Mouse (Mus musculus): ENCODE data around the gene Cdk17. TPM values are rescaled to one million over a fixed set of nuclear protein-coding genes. Genes with fewer than 3 reads are reported as not detected.

Cdk17 gene
- polyA plus RNA-seq, 1 experiment: 18.0 TPM

DNA sequence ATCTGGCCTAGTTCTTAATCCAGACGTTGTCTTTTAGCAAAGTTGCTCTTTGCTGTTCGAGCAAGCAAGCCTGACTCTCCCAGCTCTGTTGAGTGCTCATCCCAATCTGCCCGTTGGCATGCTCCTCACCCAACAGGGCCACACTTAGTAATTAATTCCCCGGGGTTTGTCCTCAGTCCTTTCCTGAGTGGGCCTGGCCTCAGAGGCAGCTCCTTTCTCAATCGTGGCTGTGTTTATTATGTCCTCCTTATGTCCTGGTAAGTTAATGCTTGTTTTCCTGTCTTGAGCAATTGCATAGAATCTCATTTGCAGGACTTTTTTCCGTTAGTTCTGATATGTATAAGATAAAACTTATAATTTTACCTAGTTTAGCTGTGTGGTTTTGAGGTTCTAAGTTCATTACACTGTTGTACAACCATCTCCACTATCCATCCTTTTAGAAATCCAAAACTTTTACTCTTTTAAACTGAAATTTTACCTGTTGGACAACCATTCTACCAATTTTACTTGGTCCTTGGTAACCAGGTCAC lies 73.1 kb downstream of the Cdk17 start:
- DNase-seq: no peak
- peaks cover 3% of the 10 kb centered on the region for H3K4me1 ChIP-seq (ENCODE audit: control insufficient read depth, insufficient read depth, low read length)
- TF ChIP-seq CTCF (IDR thresholded peaks at IDR 0.05; ENCODE audit: insufficient read depth, low read length): no peak
- no peak for TF ChIP-seq POLR2A (IDR thresholded peaks at IDR 0.05; ENCODE audit: borderline replicate concordance, extremely low read depth, low read depth, low read length)
- no peak overlapping the region for H3K4me3 ChIP-seq (replicated peaks; ENCODE audit: extremely low read depth, low read depth, low read length)
- 54% methylated on average over 6 of the region's 6 CpGs for WGBS

DNA sequence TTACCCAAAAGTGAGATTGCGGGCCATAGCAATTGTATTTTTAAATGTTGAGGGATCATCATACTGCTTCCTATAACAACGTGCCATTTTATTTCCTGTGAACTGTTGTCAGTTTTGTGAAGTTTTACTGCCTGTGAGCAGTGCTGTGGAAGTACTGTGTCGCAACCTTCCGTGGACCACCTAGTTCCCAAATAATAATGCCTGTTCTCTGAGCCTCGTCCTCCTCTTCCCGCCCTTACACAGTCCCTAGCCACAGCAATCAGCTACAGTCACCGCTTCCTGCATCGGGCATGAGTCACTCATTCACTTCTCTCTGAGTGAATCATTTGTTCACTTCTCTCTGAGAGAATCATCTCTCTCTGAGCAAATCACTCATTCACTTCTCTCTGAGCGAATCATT lies 74.0 kb downstream of the Cdk17 start:
- no peak overlapping the region for H3K4me3 ChIP-seq (replicated peaks; ENCODE audit: extremely low read depth, low read depth, low read length)
- no peaks in the 10 kb centered on the region for H3K4me1 ChIP-seq (ENCODE audit: control insufficient read depth, insufficient read depth, low read length)
- no peak for TF ChIP-seq CTCF (IDR thresholded peaks at IDR 0.05; ENCODE audit: insufficient read depth, low read length)
- WGBS: 84% methylated on average over 9 of the region's 9 CpGs
- DNase-seq: no peak

DNA sequence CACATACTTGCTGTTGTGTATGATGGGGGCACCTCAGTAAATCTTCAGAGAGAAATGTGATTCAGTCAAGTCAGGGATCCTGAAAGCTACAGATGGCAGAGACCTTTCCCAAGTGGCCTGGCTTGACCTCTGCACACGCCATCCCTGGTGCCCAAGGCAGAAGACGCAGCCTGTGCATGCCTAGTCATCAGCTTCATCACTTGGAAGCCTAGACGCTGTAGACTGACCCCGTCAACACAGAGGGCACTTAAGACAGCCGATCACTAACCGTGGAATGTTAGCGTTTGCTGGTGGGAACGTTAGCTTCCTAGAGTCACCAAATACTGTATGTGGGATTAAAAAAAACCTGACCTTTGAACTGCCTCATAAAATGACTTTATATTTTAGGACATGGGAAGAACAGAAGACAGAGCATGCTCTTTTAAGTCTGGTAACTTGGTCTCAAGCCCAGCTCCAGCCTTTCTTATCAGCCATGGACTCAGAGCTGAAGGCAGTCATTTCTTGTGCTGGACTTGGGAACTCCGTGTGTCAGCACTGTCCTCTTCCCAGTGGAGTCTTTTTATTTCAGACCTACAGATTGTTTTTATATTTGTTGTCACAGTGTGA lies 78.6 kb downstream of the Cdk17 start:
- TF ChIP-seq CTCF (IDR thresholded peaks at IDR 0.05; ENCODE audit: insufficient read depth, low read length) (no peak), POLR2A (IDR thresholded peaks at IDR 0.05; ENCODE audit: borderline replicate concordance, extremely low read depth, low read depth, low read length) (no peak)
- no peak for DNase-seq
- peaks cover 3% of the 10 kb centered on the region for H3K4me1 ChIP-seq (ENCODE audit: control insufficient read depth, insufficient read depth, low read length)
- WGBS: 63% methylated on average over 9 of the region's 9 CpGs
- no peak overlapping the region for H3K4me3 ChIP-seq (replicated peaks; ENCODE audit: extremely low read depth, low read depth, low read length)

DNA sequence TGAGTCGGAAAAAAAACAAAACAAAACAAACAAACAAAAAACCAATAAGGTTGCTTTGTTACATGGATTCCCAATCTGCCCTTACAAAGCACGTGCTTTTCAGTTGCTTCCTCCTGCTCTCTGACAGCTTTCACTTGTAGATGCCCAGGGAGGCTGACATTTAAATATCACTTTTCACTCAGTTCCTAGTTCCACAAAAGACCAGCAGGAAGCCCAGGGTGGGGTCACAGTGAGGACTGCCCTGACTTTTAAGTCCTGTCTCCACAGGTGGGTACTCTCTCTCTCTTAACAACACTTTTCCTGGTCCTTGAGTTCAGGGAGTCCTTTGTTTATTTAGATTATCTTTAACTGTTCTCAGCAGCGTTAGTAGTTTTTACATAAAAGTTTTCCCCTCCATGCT lies 81.5 kb downstream of the Cdk17 start:
- Histone ChIP-seq H3K4me1 (ENCODE audit: control insufficient read depth, insufficient read depth, low read length) (peaks cover 3% of the 10 kb centered on the region), H3K4me3 (replicated peaks; ENCODE audit: extremely low read depth, low read depth, low read length) (no peak overlapping the region)
- no peak for DNase-seq
- TF ChIP-seq CTCF (IDR thresholded peaks at IDR 0.05; ENCODE audit: insufficient read depth, low read length) (no peak), POLR2A (IDR thresholded peaks at IDR 0.05; ENCODE audit: borderline replicate concordance, extremely low read depth, low read depth, low read length) (no peak)
- 38% methylated on average over 3 of the region's 3 CpGs for WGBS

DNA sequence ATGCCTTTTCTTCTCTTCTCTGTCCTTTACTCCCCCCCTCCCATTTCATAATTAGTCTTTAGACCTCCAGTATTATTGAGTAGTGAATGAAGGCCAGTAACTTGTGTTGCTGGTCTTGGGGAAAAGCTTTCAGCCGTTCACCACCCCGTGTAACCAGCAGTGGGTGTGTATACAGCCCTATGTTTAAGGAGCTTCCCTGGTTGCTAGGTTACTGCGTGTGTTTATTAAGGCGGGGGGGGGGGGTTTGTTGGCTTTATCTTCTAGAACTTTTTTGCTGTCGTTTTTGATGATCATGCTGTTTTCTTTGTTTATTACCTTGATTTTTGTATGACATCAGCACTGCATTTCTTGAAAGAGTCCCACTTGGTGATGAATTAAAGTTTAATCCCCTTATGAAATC lies 82.2 kb downstream of the Cdk17 start:
- no peak for TF ChIP-seq POLR2A (IDR thresholded peaks at IDR 0.05; ENCODE audit: borderline replicate concordance, extremely low read depth, low read depth, low read length)
- no peak for TF ChIP-seq CTCF (IDR thresholded peaks at IDR 0.05; ENCODE audit: insufficient read depth, low read length)
- Histone ChIP-seq H3K4me1 (ENCODE audit: control insufficient read depth, insufficient read depth, low read length) (peaks cover 3% of the 10 kb centered on the region), H3K4me3 (replicated peaks; ENCODE audit: extremely low read depth, low read depth, low read length) (no peak overlapping the region)
- 24% methylated on average over 5 of the region's 5 CpGs for WGBS
- no peak for DNase-seq

DNA sequence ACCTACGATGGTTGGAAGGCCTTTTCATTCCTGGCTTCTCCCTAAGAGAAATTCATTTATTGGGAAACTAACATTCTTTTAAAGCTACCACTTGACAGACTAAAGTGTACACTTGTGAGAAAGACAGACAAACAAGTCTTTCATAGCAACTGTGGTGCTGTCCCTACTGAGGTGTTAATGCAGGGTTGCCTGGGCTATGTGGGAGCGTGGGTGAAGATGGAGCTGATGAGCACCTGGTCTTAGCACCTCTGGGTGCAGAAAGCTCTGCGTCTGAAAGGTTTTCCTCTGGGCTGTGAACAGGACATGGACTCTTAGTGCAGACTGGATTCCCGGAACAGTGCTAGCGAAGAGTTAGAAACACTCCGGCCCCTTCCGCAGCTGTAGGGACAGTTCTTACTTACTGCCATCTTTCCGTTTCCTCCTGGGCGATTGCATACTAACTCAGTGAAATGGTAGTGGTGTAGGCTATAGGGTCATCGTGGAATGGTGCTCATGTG lies 83.6 kb downstream of the Cdk17 start:
- DNase-seq: no peak
- peaks cover 3% of the 10 kb centered on the region for H3K4me1 ChIP-seq (ENCODE audit: control insufficient read depth, insufficient read depth, low read length)
- 75% methylated on average over 10 of the region's 10 CpGs for WGBS
- H3K4me3 ChIP-seq (replicated peaks; ENCODE audit: extremely low read depth, low read depth, low read length): no peak overlapping the region
- TF ChIP-seq CTCF (IDR thresholded peaks at IDR 0.05; ENCODE audit: insufficient read depth, low read length) (no peak), POLR2A (IDR thresholded peaks at IDR 0.05; ENCODE audit: borderline replicate concordance, extremely low read depth, low read depth, low read length) (no peak)

DNA sequence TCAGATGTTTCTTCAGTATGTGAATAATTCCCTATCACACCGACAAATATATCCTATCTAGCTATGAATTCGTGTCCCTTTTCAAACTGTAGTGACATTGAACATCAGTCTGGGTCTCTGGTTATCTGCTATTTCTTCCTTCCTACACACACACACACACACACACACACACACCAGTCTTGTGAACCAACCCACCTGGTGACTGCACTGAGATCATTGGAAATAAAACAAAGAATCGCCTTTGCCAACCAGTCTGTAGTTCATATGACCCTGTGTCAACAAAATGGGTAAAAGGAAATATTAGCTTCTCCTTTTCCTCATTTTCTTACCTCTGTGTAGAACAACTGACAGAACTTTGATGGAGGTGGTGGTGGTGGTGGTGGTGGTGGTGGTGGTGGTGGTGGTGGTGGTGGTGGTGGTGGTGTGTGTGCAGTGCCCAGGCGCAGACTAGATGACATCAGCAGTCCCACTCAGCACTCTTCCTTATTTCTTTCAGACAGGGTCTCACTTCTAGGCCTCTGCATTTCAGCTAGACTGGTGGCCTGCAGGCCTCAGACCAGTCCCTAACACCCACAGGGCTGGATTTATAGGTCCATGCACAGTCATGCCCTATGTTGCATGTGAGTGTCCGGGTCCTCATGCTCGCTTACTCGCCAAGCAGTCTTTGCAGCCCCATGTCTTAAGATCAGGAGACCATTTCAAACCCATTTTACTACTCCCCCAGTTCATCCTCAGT lies 85.7 kb downstream of the Cdk17 start:
- H3K4me3 ChIP-seq (replicated peaks; ENCODE audit: extremely low read depth, low read depth, low read length): no peak overlapping the region
- TF ChIP-seq CTCF (IDR thresholded peaks at IDR 0.05; ENCODE audit: insufficient read depth, low read length) (no peak), POLR2A (IDR thresholded peaks at IDR 0.05; ENCODE audit: borderline replicate concordance, extremely low read depth, low read depth, low read length) (no peak)
- 88% methylated on average over 7 of the region's 7 CpGs for WGBS
- no peak for DNase-seq
- peaks cover 9% of the 10 kb centered on the region for H3K4me1 ChIP-seq (ENCODE audit: control insufficient read depth, insufficient read depth, low read length)

DNA sequence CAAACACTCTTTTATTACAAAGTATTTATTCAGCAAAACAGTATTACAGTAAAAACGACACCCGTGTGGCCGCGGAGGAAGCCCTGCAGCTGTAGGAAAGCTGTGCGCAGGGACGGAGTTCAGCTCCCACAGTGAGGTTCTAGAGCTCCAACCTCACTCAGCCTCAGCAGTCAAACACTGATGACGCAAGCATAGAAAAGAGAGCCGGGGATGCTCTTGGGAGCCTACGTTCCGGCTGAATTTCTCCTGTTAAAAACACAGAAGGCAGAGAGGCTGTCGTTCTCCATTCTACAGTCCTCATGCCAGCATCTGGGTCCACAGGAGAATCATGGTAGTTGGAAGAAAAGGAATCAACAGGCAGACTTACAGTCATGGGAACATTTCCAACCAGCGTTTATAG lies 86.7 kb downstream of the Cdk17 start:
- H3K4me3 ChIP-seq (replicated peaks; ENCODE audit: extremely low read depth, low read depth, low read length): no peak overlapping the region
- TF ChIP-seq POLR2A (IDR thresholded peaks at IDR 0.05; ENCODE audit: borderline replicate concordance, extremely low read depth, low read depth, low read length) (no peak), CTCF (IDR thresholded peaks at IDR 0.05; ENCODE audit: insufficient read depth, low read length) (no peak)
- WGBS: 70% methylated on average over 12 of the region's 12 CpGs
- peaks cover 9% of the 10 kb centered on the region for H3K4me1 ChIP-seq (ENCODE audit: control insufficient read depth, insufficient read depth, low read length)
- no peak for DNase-seq

DNA sequence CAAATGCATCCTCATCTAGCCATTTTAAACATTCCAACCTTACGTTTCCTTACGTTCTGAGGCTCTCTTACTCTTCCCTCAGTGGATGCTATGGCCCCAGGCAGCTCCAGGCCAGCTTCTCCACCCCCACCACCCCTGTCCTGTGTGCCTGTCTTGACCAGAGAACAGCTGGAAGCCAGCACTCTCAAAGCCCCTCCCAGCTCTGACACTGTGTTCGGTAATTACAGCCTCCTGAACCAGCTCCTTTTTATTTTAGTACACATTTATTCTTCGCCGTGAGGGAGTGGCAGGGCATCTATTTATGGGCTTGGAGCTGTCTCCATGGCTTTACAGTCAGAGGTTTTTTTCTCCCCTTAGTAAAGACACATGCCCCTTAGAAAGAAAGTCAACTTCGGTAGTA lies 87.2 kb downstream of the Cdk17 start:
- no peak for TF ChIP-seq CTCF (IDR thresholded peaks at IDR 0.05; ENCODE audit: insufficient read depth, low read length)
- no peak for TF ChIP-seq POLR2A (IDR thresholded peaks at IDR 0.05; ENCODE audit: borderline replicate concordance, extremely low read depth, low read depth, low read length)
- WGBS: 47% methylated on average over 6 of the region's 6 CpGs
- Histone ChIP-seq H3K4me3 (replicated peaks; ENCODE audit: extremely low read depth, low read depth, low read length) (no peak overlapping the region), H3K4me1 (ENCODE audit: control insufficient read depth, insufficient read depth, low read length) (peaks cover 8% of the 10 kb centered on the region)
- DNase-seq: no peak

DNA sequence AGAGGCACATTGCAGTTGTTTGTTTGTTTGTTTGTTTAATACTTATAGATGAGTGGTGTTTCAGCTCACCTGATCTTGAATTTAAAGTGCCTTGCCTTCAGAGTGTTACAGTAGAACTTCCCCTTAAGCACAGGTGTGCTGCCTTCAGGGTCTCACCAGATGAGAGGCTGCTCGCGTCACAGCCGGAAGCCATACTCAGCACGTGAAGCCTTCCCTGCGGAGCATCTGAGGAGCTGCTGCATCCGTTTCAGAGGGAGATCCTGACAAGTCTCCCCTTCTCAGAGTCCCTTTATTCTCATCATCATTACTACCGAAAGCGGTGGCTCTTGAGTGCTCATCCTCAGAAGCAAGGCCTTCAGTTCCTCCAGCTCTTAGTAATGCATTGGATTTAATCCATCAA lies 87.7 kb downstream of the Cdk17 start:
- Histone ChIP-seq H3K4me1 (ENCODE audit: control insufficient read depth, insufficient read depth, low read length) (peaks cover 8% of the 10 kb centered on the region), H3K4me3 (replicated peaks; ENCODE audit: extremely low read depth, low read depth, low read length) (no peak overlapping the region)
- 70% methylated on average over 8 of the region's 8 CpGs for WGBS
- TF ChIP-seq CTCF (IDR thresholded peaks at IDR 0.05; ENCODE audit: insufficient read depth, low read length) (no peak), POLR2A (IDR thresholded peaks at IDR 0.05; ENCODE audit: borderline replicate concordance, extremely low read depth, low read depth, low read length) (no peak)
- no peak for DNase-seq

Data from lung, adult 2 months (tissue).